Mouse (Mus musculus): ENCODE measurements around the gene Ap5z1.

Gene Ap5z1

DNA sequence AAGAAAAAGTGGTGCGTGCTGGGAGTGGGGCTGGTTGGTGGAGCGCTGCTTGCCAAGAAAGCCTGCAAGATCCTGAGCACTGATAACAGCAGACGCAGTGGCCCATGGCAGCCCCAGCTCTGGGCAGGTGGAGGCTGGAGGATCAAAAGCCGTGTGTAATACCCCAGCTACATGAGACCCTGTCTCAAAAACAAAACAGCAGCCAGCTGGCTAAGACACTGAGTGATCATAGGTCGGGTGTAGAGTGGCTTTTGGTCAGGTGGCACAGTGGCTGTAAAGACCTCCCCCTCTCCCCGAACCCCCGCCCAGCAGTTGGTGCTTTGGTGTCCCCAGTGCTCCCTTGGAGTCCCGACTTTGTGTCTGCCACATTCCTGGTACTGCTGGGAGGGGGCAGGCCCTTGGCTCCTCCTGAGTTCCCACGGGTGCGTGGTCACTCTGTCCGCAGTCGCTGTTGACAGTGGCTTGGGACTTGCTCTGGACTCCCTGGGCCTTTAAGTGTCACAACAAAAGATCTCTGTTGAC, 23.8 kb upstream of the Ap5z1 start:
- DNase-seq (ENCODE audit: low read depth) = no peak

DNA sequence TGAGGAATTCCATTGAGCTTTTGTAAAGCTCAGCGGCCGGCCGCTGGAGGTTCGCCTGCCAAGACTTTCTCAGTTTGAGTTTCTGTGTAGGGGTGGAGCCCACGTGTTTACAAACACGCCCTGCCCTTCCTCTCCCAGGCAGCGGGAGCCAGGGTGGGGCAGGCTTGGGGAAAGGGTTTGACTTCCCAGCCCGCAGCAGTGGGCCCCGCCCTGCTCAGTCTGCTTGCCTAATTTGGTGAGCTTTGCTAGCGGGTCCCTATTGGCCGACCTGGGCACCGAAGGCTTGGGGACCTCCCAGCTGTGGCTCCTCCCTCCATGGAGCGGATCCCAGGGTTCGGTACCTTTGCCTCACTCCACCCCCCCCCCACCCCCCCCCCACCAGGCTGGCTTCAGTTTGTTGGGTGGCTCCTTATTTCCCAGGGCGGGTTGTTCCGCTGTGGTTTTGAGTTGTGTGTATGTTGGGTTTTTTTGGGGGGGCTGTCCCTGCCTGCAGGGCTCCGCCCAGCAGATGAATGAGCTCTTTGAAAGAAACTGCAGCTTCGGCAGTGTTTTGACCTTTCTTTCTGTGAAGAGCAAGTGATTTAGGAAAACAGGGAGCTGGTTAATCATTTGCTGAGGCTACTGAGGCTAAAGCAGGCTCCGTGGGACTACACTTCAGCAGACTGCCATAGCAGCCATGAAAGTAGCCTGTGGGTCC, 23.1 kb upstream of the Ap5z1 start:
- DNase-seq (ENCODE audit: low read depth) = peak; percentile 98

DNA sequence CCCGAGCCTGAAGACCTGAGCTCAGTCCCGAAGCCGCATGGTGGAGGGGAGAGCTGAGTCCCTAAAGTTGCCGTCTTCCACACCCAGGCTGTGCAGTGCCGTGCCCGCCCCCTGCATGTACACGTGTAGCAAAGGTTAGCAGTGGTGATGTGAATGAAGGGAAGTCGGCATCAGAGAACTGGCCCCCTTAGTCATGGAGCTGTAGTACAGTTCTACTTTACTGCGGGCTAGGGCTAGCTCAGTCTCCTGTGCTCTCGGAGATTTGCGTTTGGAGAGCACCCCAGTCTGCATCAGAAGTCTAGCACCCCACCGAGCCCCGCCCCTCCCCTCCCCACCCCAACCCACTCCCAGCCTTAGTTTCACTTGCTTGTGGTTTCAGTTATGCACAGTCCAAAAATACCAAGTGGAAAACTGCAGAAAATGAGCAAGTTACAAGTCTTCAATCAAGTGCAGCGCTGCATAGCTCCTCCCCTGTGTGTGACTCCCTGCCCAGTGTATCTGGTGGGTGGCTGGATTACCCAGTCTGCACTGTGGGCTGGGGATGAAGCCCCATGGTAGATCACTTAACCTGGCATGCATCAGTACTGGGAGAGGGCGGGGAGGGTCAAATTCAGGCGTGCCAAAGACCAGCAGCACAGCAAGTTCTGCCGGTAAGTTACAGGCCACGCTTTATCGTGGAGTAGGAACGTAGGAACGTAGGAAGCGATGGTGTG, 22.3 kb upstream of the Ap5z1 start:
- peak; percentile 73 for DNase-seq (ENCODE audit: low read depth)

DNA sequence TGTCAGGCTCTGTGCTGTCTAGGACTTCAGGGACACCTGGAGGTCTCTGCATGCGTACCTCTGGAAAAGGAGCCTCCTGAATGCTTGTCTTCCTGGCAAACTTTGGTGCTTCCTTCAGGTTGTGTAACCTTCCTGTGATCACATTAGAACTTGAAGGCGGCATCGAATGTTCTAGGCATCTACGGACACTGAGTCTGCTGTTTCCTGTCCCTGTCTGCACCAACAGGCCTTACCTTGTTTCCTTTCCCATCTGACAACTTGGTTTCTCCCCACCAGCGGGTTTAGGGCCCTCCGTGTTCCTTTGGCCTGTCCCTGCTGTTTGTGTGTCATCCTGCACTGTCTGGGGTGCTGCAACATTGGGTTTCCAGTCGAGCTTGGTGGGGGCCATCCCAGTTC, 21.7 kb upstream of the Ap5z1 start:
- DNase-seq (ENCODE audit: low read depth) = no peak

DNA sequence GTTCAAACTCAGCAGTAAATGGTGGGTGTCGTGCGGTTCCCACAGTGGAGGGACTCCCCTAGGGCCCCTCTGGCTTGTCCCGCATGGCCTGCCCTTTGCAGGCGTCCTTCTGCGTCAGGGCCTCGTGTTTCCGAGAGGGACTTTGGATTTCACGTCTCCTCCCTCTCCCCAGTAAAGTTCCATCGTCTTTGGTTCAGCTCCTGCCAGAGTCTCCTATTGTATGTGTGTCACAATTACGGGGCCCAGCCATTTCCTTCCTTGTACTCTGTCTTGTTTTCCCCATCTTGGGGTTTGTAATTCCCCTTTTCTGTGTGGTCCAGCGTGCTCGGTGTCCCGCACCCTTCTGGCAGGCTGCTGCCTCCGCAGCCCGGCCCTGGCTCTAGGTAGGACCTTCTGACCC, 20.2 kb upstream of the Ap5z1 start:
- no peak for DNase-seq (ENCODE audit: low read depth)

DNA sequence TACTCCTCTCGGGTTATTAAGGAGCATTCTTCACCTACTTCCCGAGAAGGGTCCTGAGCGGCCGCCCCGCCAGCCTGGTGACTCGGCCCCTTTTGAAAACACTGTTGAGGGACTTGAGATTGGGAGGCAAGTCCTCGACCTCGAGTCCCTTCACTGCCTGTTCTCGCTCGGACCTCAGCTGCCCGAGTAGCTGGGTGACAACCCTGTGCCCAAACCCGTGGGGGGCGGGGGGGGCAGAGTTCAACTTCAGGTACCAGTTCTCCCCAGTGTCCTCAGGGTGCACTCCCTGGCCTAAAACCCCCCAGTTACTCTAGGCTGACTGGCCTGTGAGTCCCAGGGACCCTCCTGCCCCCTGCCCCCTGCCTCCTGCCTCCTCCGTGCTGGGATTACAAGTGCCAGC, 19.8 kb upstream of the Ap5z1 start:
- no peak for DNase-seq (ENCODE audit: low read depth)

DNA sequence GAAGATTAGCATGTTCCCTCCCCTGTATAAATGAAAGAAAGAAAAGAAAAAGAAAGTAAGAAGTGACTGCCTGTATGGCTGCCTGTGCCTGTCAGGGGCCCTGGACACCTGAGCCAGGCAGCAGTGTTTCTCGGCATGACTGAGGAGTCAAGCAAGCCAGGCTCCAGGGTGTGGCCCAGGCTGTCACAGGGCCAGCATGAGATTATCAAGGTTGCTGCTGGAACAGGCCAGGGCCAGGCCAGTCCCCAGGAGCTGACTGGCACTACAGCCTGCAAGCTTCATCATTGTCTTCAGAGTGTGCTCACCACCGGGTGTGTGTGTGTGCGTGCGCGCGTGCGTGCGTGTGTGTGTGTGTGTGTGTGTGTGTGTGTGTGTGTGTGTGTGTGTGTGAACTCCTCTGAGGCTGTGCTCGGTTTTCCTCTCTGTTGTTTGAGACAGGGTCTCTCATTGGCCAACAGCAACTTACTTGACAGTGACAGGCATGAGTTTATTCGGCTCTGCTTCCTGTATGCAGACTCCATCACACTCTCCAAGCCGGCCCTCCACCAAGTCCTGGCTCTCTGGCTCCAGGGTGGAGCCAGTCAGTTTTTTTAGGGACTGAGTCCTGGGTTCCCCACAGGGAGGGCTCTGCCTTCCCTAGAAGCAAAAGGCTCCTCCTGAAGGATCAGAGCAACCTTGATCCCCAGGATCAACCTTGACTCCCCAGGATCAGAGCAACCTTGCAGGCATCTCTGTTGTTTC, 18.8 kb upstream of the Ap5z1 start:
- no peak for DNase-seq (ENCODE audit: low read depth)

DNA sequence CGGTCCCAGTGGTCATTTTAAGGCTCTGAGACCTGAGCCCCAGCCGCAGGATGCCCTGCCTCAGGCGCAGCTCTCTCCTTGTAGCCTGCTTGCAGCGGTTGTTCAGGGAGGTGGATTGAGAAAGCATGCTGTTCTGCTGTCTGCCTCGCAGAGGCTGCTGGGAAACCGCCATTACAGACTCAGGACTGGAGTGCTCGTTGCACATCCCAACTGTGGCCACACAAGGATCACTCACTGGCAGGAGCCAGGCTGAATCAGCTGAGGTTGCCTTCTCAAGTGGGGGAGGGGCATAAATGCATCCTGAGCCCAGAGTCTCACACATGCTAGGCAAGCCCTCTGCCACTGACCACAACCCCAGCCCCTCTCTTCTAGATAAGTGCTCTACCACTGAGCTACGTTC, 18.0 kb upstream of the Ap5z1 start:
- no peak for DNase-seq (ENCODE audit: low read depth)

DNA sequence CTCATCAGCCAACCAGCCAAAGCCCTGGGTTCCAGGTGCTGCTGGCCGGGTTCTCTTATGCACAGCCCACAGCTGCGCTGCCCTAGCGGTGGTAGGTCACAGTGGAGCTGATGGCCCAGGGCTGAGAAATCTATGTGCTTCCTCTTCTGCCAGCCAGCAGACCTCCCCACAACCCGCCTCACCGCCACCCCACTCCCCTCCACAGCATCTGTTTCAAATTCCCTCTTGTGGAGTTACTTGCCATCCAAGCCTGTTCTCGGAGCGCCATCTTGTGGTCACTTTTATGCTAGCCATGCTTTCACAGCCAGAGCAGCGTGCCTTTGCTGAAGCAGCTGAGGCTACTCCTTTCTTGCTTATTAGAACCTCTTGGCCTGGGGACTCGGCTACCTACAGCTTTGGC, 15.7 kb upstream of the Ap5z1 start:
- peak; percentile 89 for DNase-seq (ENCODE audit: low read depth)

DNA sequence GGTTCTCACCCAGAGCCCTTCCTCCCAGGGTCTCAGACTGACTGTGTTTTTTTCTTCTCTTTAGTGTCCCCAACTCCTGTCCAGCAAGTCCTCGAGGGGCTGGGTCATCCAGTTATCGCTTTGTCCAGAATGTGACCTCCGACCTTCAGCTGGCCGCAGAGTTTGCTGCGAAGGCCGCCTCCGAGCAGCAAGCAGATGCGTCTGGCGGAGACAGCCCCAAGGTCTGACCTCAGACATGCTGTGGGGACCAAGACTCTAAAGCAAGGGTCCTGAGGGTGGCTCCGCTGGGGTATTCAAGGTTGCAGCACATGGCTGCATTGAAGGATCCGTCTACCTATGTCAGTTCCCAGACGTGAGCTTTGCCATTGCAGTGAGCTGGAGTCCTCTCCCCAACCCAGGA, 15.1 kb upstream of the Ap5z1 start:
- no peak for DNase-seq (ENCODE audit: low read depth)

DNA sequence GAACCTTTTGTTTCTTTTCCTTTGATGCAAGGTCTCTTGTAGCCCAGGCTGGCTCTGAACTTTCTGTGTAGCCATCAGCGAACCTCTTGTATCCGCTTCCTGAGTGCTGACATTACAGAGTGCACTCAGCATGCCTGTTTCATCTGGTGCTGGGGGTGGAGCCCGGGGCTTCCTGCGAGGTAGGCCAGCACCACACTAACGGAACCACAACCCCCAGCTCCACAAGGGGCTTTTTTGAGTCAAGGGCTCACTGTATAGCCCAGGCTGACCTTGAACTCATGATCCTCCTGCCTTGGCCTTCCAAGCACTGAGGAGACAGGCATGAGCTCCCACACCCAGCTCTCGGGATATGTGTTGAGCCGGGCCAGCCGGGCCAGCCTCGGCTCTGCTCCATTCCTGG, 12.9 kb upstream of the Ap5z1 start:
- DNase-seq (ENCODE audit: low read depth) = no peak

DNA sequence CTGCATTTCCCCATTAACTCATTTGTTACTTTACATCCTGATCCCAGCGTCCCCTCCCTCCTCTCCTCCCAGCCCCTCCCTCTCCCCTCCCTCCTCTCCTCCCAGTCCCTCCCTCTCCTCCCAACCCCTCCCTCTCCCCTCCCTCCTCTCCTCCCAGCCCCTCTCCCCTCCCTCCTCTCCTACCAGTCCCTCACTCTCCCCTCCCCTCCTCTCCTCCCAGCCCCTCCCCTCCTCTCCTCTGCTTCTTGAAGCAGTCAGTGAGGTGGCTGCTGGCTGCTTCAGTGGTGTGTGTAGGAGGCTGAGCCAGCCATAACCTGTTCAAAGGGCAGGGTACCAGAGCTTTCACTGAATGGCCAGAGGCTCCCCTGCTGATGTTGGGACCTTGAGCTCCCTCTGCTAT, 12.0 kb upstream of the Ap5z1 start:
- no peak for DNase-seq (ENCODE audit: low read depth)

DNA sequence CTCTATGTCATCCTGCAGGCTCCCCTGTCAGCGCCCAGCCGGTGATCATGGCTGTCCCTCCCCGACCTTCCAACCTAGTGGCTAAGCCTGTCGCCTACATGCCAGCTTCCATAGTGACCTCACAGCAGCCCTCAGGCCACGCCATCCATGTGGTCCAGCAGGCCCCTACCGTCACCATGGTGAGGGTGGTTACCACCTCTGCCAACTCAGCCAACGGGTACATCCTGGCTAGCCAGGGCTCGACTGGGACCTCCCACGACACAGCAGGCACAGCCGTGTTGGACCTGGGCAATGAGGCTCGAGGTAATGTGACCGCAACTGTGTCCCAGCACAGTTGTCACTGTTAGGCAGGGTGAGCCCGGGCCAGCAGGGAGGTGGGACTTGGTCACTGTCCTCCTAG, 10.0 kb upstream of the Ap5z1 start:
- DNase-seq (ENCODE audit: low read depth) = no peak

DNA sequence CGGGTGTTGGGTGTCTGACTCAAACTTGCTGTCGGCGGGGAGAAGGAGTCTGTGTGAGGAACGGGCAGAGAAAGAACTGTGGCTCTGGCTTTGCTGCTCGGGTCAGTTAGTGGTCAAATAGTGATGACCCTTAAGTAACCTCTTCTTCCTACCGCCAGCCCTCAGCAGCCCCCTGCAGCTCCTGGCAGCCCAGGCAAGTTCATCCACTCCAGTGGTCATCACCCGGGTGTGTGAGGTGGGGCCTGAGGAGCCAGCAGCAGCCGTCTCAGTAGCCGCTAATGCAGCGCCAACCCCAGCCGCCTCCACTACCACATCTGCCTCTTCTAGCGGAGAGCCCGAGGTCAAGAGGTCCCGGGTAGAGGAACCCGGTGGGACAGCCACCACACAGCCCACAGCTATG, 7.4 kb upstream of the Ap5z1 start:
- DNase-seq (ENCODE audit: low read depth) = no peak

DNA sequence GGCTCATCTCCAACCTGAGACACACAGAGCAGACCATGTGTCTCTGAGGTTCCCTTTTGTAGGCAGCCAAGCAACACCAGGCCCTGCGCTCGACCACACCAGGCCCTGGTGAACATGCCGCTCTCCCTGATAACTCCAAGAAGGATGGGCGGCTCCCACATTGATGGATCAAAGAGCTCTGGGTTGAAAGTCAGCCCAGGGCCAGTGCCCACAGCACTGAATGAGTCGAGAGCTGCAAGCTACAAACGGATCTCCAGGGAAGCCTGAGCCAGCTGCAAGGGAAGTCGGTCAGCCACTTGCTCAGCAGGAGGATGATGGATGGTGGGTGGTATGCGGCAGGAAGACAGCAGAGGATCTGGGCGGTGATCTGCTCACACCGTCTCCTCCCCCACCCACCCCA, 6.4 kb upstream of the Ap5z1 start:
- DNase-seq (ENCODE audit: low read depth) = no peak

DNA sequence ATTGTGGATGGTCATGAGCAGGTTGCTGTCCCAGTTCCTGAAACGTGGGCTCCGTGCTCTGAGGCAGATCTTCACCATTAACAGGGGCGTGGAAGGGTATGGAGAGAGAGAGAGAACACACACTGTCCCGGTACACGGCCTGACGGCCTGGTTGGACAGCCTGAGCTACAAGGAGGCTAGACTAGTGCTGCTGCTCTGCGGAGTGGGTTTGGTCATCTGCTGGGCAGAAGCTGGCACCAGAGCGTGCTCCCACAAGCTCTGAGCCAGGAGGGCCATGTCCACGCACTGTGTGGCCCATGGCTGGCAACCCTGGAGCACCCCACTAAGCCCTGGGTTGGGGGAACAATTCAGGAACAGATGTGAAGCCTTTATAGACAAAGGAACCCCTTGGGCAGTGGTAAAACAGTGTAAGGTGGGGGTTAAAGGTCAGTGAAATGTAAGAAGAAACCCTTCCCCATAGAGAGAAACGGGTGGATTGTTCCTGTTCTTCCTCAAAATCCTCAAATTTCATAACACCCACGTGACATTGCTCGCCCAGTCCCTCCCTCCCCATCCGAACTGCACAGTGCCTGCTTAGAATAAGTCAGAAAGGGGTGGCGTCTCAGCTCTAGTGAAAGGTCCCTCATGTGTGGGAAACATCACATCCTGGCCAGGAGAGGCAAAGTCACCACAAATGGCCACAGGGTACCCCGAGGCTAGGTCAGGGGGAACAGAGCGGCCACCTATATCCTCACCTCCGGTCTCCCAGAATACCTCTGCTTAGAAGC, 4.8 kb upstream of the Ap5z1 start:
- no peak for DNase-seq (ENCODE audit: low read depth)

DNA sequence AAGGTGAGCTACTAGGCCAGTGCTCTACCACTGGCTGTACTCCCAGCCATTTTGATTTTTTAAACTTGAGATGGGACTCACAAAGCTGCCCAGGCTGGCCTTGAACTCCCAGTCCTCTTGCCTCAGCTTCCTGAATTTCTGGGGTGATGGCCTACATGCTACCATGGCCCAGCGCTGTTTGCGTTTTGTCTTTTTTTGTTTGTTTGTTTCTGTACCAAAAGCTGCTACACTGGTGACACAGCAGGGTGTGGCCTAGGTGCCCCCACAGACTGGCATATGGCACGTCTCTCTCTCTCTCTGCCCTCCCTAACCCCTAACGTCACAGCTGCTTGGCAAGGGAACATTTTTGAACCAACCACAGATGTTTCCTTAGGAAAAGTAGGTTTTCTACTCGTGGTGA, 3.9 kb upstream of the Ap5z1 start:
- no peak for DNase-seq (ENCODE audit: low read depth)

DNA sequence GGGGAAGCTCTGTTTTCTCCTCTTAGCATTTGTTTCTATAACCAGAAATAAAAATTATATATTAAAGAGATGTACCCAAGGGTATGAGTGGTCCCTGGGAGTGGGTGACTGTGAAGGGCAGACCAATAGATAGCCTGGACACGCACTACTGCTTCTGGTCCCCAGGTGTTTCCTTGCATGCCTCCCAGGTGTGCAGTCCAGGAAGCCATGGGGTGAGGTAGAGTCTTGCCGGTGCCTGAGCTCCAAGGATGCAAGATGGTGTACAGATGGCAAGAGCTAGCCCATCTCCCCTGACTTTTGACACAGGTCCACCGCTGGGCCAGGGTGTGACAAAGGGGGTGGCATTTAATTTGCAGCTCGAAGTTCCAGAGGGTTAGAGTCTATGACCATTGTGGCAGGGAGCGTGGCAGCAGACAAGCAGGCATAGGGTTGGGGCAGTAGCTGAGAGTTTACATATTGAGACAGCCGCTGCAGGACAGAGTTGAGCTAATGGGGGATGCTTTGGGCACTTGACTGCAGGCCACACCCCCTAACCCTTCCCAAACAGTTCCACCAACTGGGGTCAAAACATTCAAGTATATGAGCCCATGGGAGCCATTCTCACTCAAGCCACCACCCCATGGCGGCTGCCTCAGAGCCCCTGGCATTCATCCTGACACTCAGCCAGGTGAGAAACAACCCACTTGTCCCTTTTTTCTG, 1.7 kb upstream of the Ap5z1 start:
- no peak for DNase-seq (ENCODE audit: low read depth)

DNA sequence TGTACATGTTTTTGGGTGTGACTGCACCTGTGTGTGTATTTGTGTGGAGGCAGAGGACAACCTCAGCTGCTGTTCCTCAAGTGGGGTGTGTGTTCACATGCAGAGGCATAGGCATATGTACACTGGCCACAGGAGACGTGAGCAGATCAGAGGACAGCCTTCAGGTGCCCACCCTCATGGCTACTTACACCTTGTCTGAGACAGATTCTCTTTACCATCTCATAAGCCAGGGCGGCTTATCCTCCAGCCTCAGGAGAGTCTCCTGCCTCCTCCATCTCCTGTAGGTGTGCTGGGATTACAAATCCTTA, 1.1 kb upstream of the Ap5z1 start:
- DNase-seq (ENCODE audit: low read depth) = no peak

DNA sequence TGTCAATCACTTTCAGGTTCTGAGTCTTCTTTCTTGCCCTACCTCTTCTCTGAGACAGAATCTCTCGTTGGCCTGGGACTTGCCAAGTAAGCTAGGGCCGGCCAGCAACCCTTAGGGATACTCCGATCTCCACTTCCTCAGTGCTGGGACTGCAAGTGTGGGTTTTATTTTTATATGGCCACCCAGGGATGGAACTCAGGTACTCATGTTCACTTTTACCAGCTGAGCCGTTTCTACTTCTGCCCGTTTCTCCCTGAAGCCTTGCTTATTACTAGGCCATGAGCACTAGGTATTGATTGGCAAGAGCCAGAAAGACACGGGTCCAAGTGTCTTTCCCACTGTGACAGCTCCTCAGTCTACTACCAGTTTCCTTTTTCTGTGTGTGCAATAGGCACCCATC, 733 bp upstream of the Ap5z1 start:
- no peak for DNase-seq (ENCODE audit: low read depth)

DNA sequence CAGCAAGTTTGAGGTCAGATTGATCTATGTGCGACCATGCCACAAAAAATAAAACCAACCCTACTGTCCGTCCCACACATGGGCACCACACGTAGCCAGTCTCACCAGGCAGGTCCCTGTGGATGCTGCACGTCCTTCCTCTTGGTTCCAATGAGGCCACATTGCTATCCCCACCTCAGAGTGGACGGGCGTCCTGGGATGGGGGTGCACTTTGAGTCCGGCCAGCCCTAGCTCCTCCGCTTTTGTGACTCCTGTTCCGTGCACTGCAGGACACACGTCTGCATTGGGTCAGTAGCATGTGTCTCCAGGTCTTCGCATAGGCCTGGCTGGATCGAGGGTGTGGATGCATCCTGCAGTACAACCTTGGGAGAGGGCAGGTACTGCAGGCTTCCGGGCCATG, 4.6 kb downstream of the Ap5z1 start:
- DNase-seq (ENCODE audit: low read depth) = no peak

DNA sequence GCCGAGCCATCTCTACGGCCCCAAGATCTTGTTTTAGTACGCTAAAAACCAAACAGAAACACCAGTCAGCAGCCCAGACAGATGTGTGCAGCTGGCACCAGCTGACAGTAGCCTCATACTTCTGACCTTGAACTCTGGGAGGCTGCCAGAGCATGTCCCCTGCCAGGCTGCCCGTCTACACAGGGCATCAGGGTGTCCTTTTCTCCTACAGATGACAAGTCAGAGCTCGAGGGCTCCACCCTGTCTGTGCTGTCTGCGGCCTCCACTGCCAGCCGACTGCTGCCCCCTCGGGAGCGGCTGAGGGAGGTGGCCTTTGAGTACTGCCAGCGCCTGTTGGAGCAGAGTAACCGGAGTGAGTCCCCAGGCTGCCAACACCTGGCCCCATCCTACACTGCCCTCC, 6.1 kb downstream of the Ap5z1 start:
- DNase-seq (ENCODE audit: low read depth) = no peak
